Mouse (Mus musculus) liver, adult 2 months (tissue): ENCODE measurements at regions not wholly inside any gene's neighbourhood (a gene's known extent, or its start where the extent isn't known, plus 50 kb on each side); places are given as distances from the start of the nearest gene placed in this dataset.

Source experiments
- DNase-seq: peaks from one replicate; pipeline ENCODE4 v3.0.0-alpha.2; 2011; ENCODE audit warnings: low read depth, low spot score; ENCODE audit errors: extremely low read depth
- H3K27ac ChIP-seq: fragments of 200-500 bp; replicated peaks from 2 replicates; pipeline ENCODE4 v1.5.1; 2012; ENCODE audit warnings: low read depth, mild to moderate bottlenecking, control low read depth, inconsistent platforms, low read length; ENCODE audit not compliant: insufficient read depth
- H3K27me3 ChIP-seq: fragments of 200-500 bp; 2 replicates; pipeline ENCODE4 v1.6.1; 2012; ENCODE audit warnings: mild to moderate bottlenecking, moderate library complexity, low read length, inconsistent platforms; ENCODE audit not compliant: control insufficient read depth, insufficient read depth
- H3K36me3 ChIP-seq: fragments of 200-500 bp; 2 replicates; pipeline ENCODE4 v1.6.1; 2012; ENCODE audit warnings: low read length, inconsistent platforms; ENCODE audit not compliant: control insufficient read depth, insufficient read depth
- H3K4me1 ChIP-seq: fragments of 200-500 bp; 2 replicates; pipeline ENCODE4 v1.6.1; 2011; ENCODE audit warnings: low read length; ENCODE audit not compliant: control insufficient read depth, insufficient read depth
- H3K4me3 ChIP-seq: fragments of 200-500 bp; 2 replicates; pipeline ENCODE4 v1.5.1; 2011; ENCODE audit warnings: low read depth, mild to moderate bottlenecking, control low read depth, low read length, moderate library complexity; ENCODE audit not compliant: insufficient read depth
- H3K79me2 ChIP-seq: fragments of 200-500 bp; 2 replicates; pipeline ENCODE4 v1.6.1; 2012; ENCODE audit warnings: inconsistent platforms, mild to moderate bottlenecking, low read length, moderate library complexity; ENCODE audit not compliant: control insufficient read depth, insufficient read depth
- H3K9ac ChIP-seq: fragments of 200-500 bp; 2 replicates; pipeline ENCODE4 v1.6.1; 2012; ENCODE audit warnings: low read depth, mild to moderate bottlenecking, control low read depth, inconsistent platforms, low read length
- CTCF ChIP-seq: fragments of 200-500 bp; IDR thresholded peaks from 2 replicates; pipeline ENCODE4 v1.5.1; 2011; ENCODE audit warnings: low read depth, low read length, control low read depth
- POLR2A ChIP-seq: fragments of 200-500 bp; IDR thresholded peaks from 2 replicates; pipeline ENCODE4 v1.6.1; 2011; ENCODE audit warnings: low read length, control low read depth; ENCODE audit not compliant: insufficient read depth; ENCODE audit errors: extremely low read depth
- WGBS: fragments of 180-500 bp; shearing (Covaris S2); methylation state at CpG from one replicate; pipeline ENCODE4 v1.1.7; 2018; 5-methylcytosine and 5-hydroxymethylcytosine counted together

DNA sequence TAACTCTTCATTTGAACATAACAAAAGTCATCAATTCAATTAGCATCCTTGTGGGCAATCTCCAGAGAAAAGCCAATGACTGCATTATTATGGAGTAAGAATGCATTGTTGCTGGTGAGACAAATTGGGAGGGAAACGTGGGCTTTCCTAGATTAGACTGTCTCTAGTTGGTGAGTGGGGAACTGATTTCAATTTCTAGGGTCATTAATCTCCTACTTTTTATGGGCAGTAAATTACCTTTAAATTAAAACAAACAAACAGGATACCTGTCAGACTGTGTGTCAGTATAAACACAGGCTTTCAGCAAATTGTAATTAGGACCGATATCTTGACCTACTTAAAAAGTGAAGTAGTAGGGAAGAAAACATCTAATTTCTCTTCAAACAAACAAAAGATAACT, 307.4 kb upstream of the Tmem161b start:
- DNase-seq = no peak
- no peak for TF ChIP-seq CTCF
- TF ChIP-seq POLR2A = no peak
- Histone ChIP-seq H3K27me3 (no peaks in the 10 kb centered on the region), H3K36me3 (no peaks in the 10 kb centered on the region), H3K27ac (no peak overlapping the region), H3K9ac (no peak overlapping the region), H3K79me2 (no peaks in the 10 kb centered on the region), H3K4me3 (no peak overlapping the region), H3K4me1 (no peaks in the 10 kb centered on the region)
- 64% methylated on average over 2 of the region's 2 CpGs for WGBS

DNA sequence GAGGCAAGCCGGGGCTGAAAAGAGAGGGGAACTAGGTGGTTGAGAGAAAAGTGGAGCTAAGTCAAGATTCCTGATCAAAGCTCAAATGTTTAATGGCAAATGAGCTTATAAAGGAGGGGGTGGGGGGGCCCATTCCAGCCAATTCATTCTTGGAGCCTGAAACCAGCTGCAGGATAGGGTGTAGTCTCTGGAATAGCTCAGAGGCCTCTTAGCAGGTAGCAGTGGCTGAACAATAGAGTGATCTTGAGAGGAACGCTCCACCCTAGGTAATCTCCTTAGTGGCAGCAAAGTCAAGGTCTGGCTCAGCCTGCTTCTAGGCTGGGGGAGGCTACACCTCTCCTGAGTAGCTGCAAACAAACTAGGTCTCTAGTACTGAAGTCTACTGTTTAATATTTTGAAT, 289.3 kb upstream of the Tmem161b start:
- H3K9ac ChIP-seq = no peak overlapping the region
- TF ChIP-seq CTCF (no peak), POLR2A (no peak)
- no peaks in the 10 kb centered on the region for H3K36me3 ChIP-seq
- 75% methylated on average over 2 of the region's 2 CpGs for WGBS
- no peaks in the 10 kb centered on the region for H3K79me2 ChIP-seq
- H3K4me3 ChIP-seq = no peak overlapping the region
- no peak for DNase-seq
- H3K27me3 ChIP-seq = no peaks in the 10 kb centered on the region
- H3K27ac ChIP-seq = no peak overlapping the region
- no peaks in the 10 kb centered on the region for H3K4me1 ChIP-seq

DNA sequence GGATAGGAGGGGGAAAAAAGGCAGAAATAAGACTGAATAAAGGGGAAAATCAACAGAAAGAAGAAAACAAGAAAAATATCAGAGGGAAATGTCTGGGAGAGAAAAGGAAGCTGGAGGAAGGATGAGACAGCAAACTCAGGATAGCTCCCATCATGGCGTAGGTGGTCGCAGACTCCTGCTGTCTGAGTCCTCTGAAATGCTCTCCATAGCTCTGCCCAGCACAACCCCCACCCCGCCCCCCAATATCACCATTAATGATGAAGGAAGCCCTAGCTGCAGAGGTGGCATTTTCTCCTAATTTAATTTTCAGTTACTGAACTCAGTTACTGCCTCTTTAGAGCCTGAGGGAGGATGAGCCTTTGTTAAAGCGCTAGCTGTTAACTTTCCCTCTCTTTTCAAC, 275.6 kb upstream of the Tmem161b start:
- H3K4me1 ChIP-seq = no peaks in the 10 kb centered on the region
- WGBS = 76% methylated on average over 4 of the region's 4 CpGs
- H3K4me3 ChIP-seq = no peak overlapping the region
- no peaks in the 10 kb centered on the region for H3K36me3 ChIP-seq
- H3K27ac ChIP-seq = no peak overlapping the region
- DNase-seq = no peak
- no peak for TF ChIP-seq POLR2A
- TF ChIP-seq CTCF = no peak
- no peaks in the 10 kb centered on the region for H3K27me3 ChIP-seq
- no peaks in the 10 kb centered on the region for H3K79me2 ChIP-seq
- no peak overlapping the region for H3K9ac ChIP-seq

DNA sequence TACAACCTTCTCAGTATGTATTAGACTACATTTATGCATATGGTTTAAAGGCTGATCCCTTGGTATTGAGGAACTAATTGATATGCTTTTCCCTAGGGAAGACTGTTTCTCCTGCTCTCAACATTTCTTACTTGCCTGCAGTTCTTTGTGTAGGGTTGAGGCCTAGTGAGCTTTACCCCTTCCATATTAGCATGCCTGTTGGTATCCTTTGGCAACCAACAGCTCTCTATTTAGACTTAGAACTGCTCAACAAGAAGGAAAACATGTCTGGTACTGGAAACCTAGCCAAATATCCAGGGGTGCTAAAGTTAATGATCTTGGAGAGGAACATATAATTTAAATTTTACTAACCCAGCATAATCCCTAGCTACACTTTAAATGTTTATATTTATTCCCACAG, 270.9 kb upstream of the Tmem161b start:
- TF ChIP-seq CTCF (no peak), POLR2A (no peak)
- Histone ChIP-seq H3K9ac (no peak overlapping the region), H3K36me3 (no peaks in the 10 kb centered on the region), H3K4me3 (no peak overlapping the region), H3K79me2 (no peaks in the 10 kb centered on the region), H3K27ac (no peak overlapping the region), H3K4me1 (no peaks in the 10 kb centered on the region), H3K27me3 (no peaks in the 10 kb centered on the region)
- no peak for DNase-seq

DNA sequence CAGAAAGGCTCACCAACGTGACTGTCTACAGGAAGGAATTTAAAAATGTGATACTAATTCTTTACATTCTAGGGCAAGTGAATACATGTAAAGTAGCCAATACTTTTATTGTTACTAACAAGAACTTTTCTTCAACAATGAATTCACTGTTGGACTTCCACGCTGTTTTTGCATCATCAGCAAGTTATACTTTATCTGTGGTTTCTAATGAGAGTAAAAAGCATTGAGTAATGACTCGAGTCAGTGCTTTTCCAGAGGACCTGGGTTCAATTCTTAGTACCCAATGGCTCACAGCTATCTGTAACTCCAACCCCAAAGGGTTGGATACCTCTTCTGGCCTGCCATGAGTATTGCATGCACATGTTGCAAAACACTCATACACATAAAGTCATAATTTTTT, 270.3 kb upstream of the Tmem161b start:
- WGBS = 74% methylated on average over 3 of the region's 3 CpGs
- no peak for TF ChIP-seq CTCF
- no peak for TF ChIP-seq POLR2A
- no peaks in the 10 kb centered on the region for H3K36me3 ChIP-seq

DNA sequence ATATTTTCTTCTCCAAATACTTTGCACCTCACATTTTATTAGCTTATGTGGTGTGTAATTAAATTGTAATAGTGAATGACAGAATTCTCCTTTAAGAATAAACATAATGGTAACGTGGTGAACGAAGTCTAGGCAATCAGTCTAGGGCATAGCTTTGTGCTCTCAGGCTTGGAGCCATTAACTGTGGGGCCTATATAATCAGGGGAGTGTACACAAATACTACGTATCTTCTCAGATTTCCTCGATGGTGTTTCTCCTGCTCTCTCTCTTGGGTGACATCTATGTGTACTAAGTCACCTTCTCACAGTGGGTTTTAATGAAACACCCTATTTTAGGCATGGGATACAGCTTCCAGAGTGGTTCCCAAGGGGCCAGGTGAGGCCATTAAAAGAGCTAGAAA, 269.7 kb upstream of the Tmem161b start:
- Histone ChIP-seq H3K79me2 (no peaks in the 10 kb centered on the region), H3K27ac (no peak overlapping the region), H3K4me3 (no peak overlapping the region), H3K27me3 (no peaks in the 10 kb centered on the region), H3K4me1 (no peaks in the 10 kb centered on the region), H3K9ac (no peak overlapping the region), H3K36me3 (no peaks in the 10 kb centered on the region)
- TF ChIP-seq CTCF = no peak
- no peak for TF ChIP-seq POLR2A
- 28% methylated on average over 4 of the region's 4 CpGs for WGBS
- DNase-seq = no peak

More for the DNA sequence above, 270.3 kb upstream of the Tmem161b start:
- no peaks in the 10 kb centered on the region for H3K27me3 ChIP-seq
- no peaks in the 10 kb centered on the region for H3K79me2 ChIP-seq
- no peak for DNase-seq
- no peaks in the 10 kb centered on the region for H3K4me1 ChIP-seq
- no peak overlapping the region for H3K4me3 ChIP-seq
- H3K27ac ChIP-seq = no peak overlapping the region
- H3K9ac ChIP-seq = no peak overlapping the region

DNA sequence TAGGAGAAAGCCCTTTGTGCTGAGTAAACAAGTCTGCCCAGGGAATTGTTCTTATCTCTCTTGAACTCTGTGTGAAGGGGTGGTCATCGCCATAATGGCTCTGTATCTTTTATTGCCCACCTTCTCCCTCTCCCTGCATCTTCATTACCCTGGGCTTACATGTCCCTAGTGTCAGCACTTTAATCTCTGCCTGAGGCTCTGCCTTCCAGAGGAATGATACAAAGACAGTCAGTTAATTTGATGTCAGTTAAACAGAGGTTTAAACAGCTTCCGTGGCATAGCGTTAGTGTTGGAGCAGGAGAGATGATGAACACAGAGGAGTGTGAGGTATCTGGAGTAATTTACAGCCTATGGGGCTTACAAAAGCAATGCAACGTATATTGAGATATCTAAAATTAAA, 269.2 kb upstream of the Tmem161b start:
- H3K27me3 ChIP-seq = no peaks in the 10 kb centered on the region
- DNase-seq = no peak
- no peak for TF ChIP-seq CTCF
- TF ChIP-seq POLR2A = no peak
- 44% methylated on average over 4 of the region's 4 CpGs for WGBS
- H3K79me2 ChIP-seq = no peaks in the 10 kb centered on the region
- H3K4me1 ChIP-seq = no peaks in the 10 kb centered on the region
- no peak overlapping the region for H3K4me3 ChIP-seq
- no peak overlapping the region for H3K27ac ChIP-seq
- H3K36me3 ChIP-seq = no peaks in the 10 kb centered on the region
- H3K9ac ChIP-seq = no peak overlapping the region
